Mouse (Mus musculus): ENCODE measurements at regions not wholly inside any gene's neighbourhood (a gene's known extent, or its start where the extent isn't known, plus 50 kb on each side); places are given as distances from the start of the nearest gene placed in this dataset.
"Not testable (repeated sequence)": the region's sequence is repeated elsewhere in the genome, so short reads cannot be mapped to it uniquely, and the experiment has no call there.

- DNase-seq, result peak; percentile 11
Observed at GRCm38 (mm10) chr14:27562564-27562963, 54.3 kb upstream of the Ccdc66 start.

GRCm38 (mm10) chr14:27561974-27562373, 53.7 kb upstream of the Ccdc66 start:
- not testable (repeated sequence) for DNase-seq

GRCm38 (mm10) chr14:27560434-27560833, 52.2 kb upstream of the Ccdc66 start:
- peak; percentile 76 for DNase-seq

- no peak for DNase-seq
Observed at GRCm38 (mm10) chr14:27558794-27559491, 50.7 kb upstream of the Ccdc66 start.
